Mouse (Mus musculus) embryonic facial prominence, embryonic 12.5 days (tissue): ENCODE results near the gene Pdpk1. TPM values are rescaled to one million over a fixed set of nuclear protein-coding genes. Genes with fewer than 3 reads are reported as not detected.

ENCODE experiments used
- ATAC-seq: fragments of 200-750 bp; cut with Nextera tagmentation; 2 replicates; pipeline ENCODE4 v1.8.0; 2017; ENCODE audit not compliant: insufficient number of reproducible peaks, insufficient read depth, low FRiP score, low TSS enrichment
- H3K27ac ChIP-seq: fragments of 300-500 bp; sonication (generic); 2 replicates; pipeline ENCODE4 v1.5.1; 2016; ENCODE audit warnings: mild to moderate bottlenecking
- H3K27me3 ChIP-seq: fragments of 300-500 bp; sonication (generic); 2 replicates; pipeline ENCODE4 v1.6.1; 2016; ENCODE audit warnings: mild to moderate bottlenecking, moderate library complexity
- H3K36me3 ChIP-seq: fragments of 300-500 bp; sonication (generic); 2 replicates; pipeline ENCODE4 v1.6.1; 2016; ENCODE audit warnings: mild to moderate bottlenecking
- H3K4me1 ChIP-seq: fragments of 300-500 bp; sonication (generic); 2 replicates; pipeline ENCODE4 v1.6.1; 2016
- H3K4me2 ChIP-seq: fragments of 300-500 bp; sonication (generic); replicated peaks from 2 replicates; pipeline ENCODE4 v1.6.1; 2016; ENCODE audit warnings: mild to moderate bottlenecking, moderate library complexity
- H3K4me3 ChIP-seq: fragments of 300-500 bp; sonication (generic); 2 replicates; pipeline ENCODE4 v1.5.1; 2016; ENCODE audit warnings: mild to moderate bottlenecking
- H3K9ac ChIP-seq: fragments of 300-500 bp; sonication (generic); 2 replicates; pipeline ENCODE4 v1.6.1; 2016; ENCODE audit warnings: mild to moderate bottlenecking, moderate library complexity
- H3K9me3 ChIP-seq: fragments of 300-500 bp; sonication (generic); 2 replicates; pipeline ENCODE4 v1.6.1; 2016; ENCODE audit warnings: mild to moderate bottlenecking, moderate library complexity
- WGBS: fragments of 180-500 bp; shearing (Covaris S2); methylation state at CpG from one replicate; pipeline ENCODE4 v1.1.7; 2016; 5-methylcytosine and 5-hydroxymethylcytosine counted together
- polyA plus RNA-seq: library from polyadenylated mRNA; unstranded; fragments of >200 nt; fragmentation: Nextera tagmentation; extraction: Ambion mirVana; gene quantifications from 2 replicates; pipeline ENCODE4 v1.2.1, GENCODE M21; 2016

Pdpk1 gene
- polyA plus RNA-seq, 1 experiment from 2014 or later = 37.6 TPM

DNA sequence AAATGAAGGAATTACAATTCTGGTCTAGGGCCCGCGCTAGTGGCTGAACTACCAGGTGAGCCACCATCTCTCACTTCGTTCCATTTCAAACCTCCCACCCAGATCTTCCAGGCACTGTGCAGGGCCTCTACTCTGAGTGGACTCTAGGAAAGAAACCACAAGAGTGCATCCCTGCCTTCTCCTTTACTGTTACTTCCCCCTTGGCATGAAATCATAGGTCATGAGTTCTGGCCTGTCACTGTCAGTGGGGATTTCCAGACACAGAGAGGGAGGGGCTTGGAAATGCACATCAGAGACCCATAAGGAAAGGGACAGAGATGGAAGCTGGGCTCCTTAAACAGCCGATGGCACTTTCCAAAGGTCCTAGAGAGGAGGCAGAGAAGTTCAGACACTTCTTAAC is 21.0 kb upstream of the Pdpk1 start:
- H3K4me2 ChIP-seq = no peak overlapping the region
- H3K27me3 ChIP-seq = no peaks in the 10 kb centered on the region
- peaks cover 15% of the 10 kb centered on the region for H3K4me1 ChIP-seq
- H3K4me3 ChIP-seq = no peak overlapping the region
- ATAC-seq = no peak
- WGBS = 82% methylated on average over 4 of the region's 4 CpGs
- H3K9me3 ChIP-seq = no peaks in the 10 kb centered on the region
- H3K9ac ChIP-seq = no peak overlapping the region
- H3K36me3 ChIP-seq = peaks cover 6% of the 10 kb centered on the region; the same call in 1 of the 2 replicates
- H3K27ac ChIP-seq = no peak overlapping the region

DNA sequence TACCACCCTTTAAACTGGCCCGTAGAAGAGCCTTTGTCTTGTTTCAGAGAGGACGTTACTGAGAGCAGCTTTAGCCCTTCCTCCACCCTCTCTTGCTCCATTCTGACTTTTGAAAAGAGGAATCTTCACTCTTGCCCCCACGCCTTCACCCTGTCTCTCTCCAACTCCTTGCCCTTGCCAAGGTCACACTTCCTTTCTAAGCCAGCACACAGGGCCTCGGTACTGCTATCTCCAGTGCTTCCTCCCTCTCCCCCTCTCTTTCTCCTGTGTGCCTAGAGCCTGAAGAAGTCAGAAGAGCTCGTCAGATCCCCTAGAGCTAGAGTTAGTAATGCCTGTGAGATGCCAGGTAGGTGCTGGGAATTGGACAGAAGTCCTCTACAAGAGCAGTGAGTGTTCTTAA is 20.0 kb upstream of the Pdpk1 start:
- Histone ChIP-seq H3K36me3 (peaks cover 10% of the 10 kb centered on the region; the same call in 1 of the 2 replicates), H3K4me1 (peaks cover 15% of the 10 kb centered on the region), H3K9ac (no peak overlapping the region), H3K27me3 (no peaks in the 10 kb centered on the region), H3K9me3 (no peaks in the 10 kb centered on the region), H3K4me3 (no peak overlapping the region), H3K27ac (peak overlapping the region; percentile 7; the same call in 1 of the 2 replicates), H3K4me2 (0 out of 2 replicates have a peak overlapping the region, but pooled peaks have one; percentile 83)
- ATAC-seq = no peak
- 77% methylated on average over 5 of the region's 5 CpGs for WGBS

GRCm38 (mm10) chr17:24170125-24170524 is 19.4 kb upstream of the Pdpk1 start:
- Histone ChIP-seq H3K27me3 (no peaks in the 10 kb centered on the region), H3K9me3 (no peaks in the 10 kb centered on the region), H3K9ac (peak overlapping the region; percentile 86; the same call in 1 of the 2 replicates), H3K27ac (peak overlapping the region; percentile 7; the same call in 1 of the 2 replicates), H3K4me3 (peak overlapping the region; percentile 91), H3K36me3 (peaks cover 15% of the 10 kb centered on the region), H3K4me1 (peaks cover 15% of the 10 kb centered on the region), H3K4me2 (peak overlapping the region; percentile 83)
- whole genome bisulfite sequencing = 74% methylated on average over 3 of the region's 3 CpGs
- no peak for ATAC-seq

GRCm38 (mm10) chr17:24169317-24170065 is 18.8 kb upstream of the Pdpk1 start, which contains the start of gene Atp6v0c:
TSS of gene Atp6v0c (minus strand) at chr17:24169702.
- Histone ChIP-seq H3K27ac (peak within 1 kb of the TSS; percentile 95), H3K9ac (peak within 1 kb of the TSS; percentile 86), H3K4me1 (peaks cover 15% of the 10 kb centered on the region), H3K36me3 (peaks cover 21% of the 10 kb centered on the region), H3K27me3 (no peaks in the 10 kb centered on the region), H3K9me3 (no peaks in the 10 kb centered on the region), H3K4me3 (peak within 1 kb of the TSS; percentile 91), H3K4me2 (peak within 1 kb of the TSS; percentile 83)
- WGBS = under 1% methylated on average over 57 of the region's 58 CpGs
- ATAC-seq = peak; percentile 82

DNA sequence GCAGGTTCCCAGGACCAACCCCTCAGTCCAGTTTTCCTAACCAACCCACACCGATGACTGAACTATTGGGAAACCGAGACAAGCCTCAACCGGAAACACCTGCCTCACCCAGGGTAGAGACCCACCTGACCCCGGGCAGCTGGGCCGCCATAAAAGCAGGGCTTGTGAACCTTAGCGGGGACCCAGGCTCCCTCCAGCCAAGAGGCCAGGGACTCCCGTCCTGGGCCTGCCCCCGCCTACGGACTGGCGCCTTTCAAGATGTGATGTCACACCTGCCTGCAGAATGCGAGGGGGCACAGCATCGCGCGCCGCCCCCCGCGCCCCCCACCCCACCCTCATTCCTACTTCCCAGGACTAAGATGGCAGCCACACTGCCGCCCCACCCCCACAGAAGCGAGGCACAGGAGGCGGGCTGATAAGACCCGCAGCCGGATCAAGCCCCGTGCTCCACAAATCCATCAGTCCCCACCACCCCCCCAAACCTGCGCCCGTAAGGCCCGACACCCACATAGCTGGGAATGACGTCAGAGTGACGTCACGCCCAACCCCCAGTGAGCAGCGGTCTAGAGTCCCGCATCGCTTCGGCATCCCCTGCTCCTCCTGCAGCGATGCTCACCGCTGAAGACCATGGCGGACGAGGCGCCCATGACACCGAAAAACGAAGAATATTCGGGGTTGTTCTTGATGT is 18.0 kb upstream of the Pdpk1 start:
- peak overlapping the region; percentile 86 for H3K9ac ChIP-seq
- H3K4me3 ChIP-seq = peak overlapping the region; percentile 91
- peak overlapping the region; percentile 83 for H3K4me2 ChIP-seq
- peaks cover 22% of the 10 kb centered on the region for H3K36me3 ChIP-seq
- H3K9me3 ChIP-seq = no peaks in the 10 kb centered on the region
- WGBS = under 1% methylated on average over 41 of the region's 41 CpGs
- peaks cover 15% of the 10 kb centered on the region for H3K4me1 ChIP-seq
- ATAC-seq = peak; percentile 57
- no peaks in the 10 kb centered on the region for H3K27me3 ChIP-seq
- peak overlapping the region; percentile 95 for H3K27ac ChIP-seq

DNA sequence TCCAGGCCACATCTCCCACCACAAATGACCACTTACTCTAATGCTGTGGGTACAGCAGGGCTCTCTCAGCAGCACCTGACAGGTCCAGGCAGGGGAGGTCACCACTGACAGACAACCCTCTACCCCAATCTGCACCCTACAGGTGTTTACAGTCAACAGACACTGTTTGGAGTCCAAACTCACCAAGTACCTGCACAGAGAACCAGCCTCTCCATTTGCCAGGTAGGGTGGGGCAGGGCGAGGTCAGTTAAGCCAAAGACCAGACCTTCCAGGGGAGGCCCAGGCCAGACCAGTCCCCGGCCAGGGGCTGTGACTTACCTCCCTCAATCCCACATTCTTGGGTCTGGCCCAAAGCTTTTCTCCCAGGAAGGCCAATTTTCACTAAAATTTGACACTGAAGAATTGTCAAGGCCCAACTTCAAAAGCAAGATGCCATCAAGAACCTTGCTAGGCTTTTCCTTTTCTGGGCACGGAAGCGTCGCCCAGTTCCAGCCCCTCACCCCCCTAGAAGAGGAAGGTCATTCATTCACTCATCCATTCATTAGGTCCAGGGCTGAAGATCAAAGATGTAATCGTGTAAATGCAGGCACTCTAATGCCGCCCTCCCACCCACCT is 17.3 kb upstream of the Pdpk1 start:
- Histone ChIP-seq H3K9ac (peak overlapping the region; percentile 86), H3K9me3 (no peaks in the 10 kb centered on the region), H3K4me2 (peak overlapping the region; percentile 83), H3K36me3 (peaks cover 22% of the 10 kb centered on the region), H3K27me3 (no peaks in the 10 kb centered on the region), H3K27ac (0 out of 2 replicates have a peak overlapping the region, but pooled peaks have one; percentile 95), H3K4me3 (peak overlapping the region; percentile 91), H3K4me1 (peaks cover 16% of the 10 kb centered on the region)
- no peak for ATAC-seq
- 61% methylated on average over 7 of the region's 7 CpGs for WGBS

- no peak overlapping the region for H3K27ac ChIP-seq
- H3K9me3 ChIP-seq = no peaks in the 10 kb centered on the region
- peaks cover 23% of the 10 kb centered on the region for H3K4me1 ChIP-seq
- no peak overlapping the region for H3K9ac ChIP-seq
- H3K36me3 ChIP-seq = peaks cover 22% of the 10 kb centered on the region
- no peak overlapping the region for H3K4me2 ChIP-seq
- ATAC-seq = no peak
- 86% methylated on average over 6 of the region's 6 CpGs for WGBS
- H3K4me3 ChIP-seq = no peak overlapping the region
- no peaks in the 10 kb centered on the region for H3K27me3 ChIP-seq
These were observed 16.4 kb upstream of the Pdpk1 start for GRCm38 (mm10) chr17:24167120-24167519.

DNA sequence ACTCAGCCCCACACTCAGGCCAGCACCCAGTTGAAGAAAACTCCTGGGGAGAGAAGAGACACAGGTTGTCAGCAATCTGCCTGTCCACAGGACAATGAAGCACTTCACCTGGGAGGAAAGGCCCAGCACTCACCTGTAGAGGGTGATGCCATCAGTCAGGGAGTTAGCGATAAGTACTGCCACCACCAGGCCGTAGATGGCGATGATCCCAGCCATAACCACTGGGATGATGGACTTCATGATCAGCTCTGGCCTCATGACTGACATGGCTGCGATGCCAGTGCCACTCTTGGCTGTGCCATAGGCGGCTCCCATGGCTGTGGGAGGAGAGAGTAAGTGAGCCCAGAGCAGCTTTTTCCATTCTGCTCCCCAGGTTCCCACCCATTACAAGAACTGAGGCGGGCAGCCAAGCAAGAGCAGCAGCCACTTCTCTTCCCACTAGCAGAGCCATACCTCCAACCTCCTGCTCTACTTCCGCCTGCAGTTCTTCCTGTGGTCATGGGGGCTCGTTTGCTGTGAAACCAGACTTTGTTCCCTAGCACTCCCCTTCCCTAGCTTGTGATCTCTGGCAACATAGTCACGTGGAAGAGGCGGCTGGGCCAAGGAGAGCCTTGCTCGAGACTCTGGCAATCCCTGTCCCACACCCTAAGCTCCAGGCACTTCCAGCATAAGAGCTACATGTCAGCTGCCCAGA is 14.0 kb upstream of the Pdpk1 start:
- 80% methylated on average over 11 of the region's 11 CpGs for WGBS

GRCm38 (mm10) chr17:24163176-24163962 is 12.6 kb upstream of the Pdpk1 start, which contains the start of gene Amdhd2:
TSS of gene Amdhd2 (minus strand) at chr17:24163766.
- Histone ChIP-seq H3K4me3 (peak within 1 kb of the TSS; percentile 82), H3K9me3 (no peaks in the 10 kb centered on the region), H3K27me3 (no peaks in the 10 kb centered on the region), H3K4me1 (peaks cover 18% of the 10 kb centered on the region), H3K4me2 (peak within 1 kb of the TSS; percentile 93), H3K27ac (peak within 1 kb of the TSS; percentile 82), H3K9ac (peak within 1 kb of the TSS; percentile 79), H3K36me3 (peaks cover 22% of the 10 kb centered on the region)
- WGBS = under 1% methylated on average over 47 of the region's 47 CpGs
- ATAC-seq = peak; percentile 91

More for the DNA sequence above, 14.0 kb upstream of the Pdpk1 start:
- ATAC-seq = no peak
- H3K9me3 ChIP-seq = no peaks in the 10 kb centered on the region
- H3K27ac ChIP-seq = no peak overlapping the region
- no peak overlapping the region for H3K4me3 ChIP-seq
- peaks cover 18% of the 10 kb centered on the region for H3K4me1 ChIP-seq
- H3K27me3 ChIP-seq = no peaks in the 10 kb centered on the region
- peak overlapping the region; percentile 4; the same call in 1 of the 2 replicates for H3K9ac ChIP-seq
- H3K4me2 ChIP-seq = no peak overlapping the region
- H3K36me3 ChIP-seq = peaks cover 22% of the 10 kb centered on the region

GRCm38 (mm10) chr17:24162584-24163175 is 12.0 kb upstream of the Pdpk1 start:
- WGBS = 27% methylated on average over 17 of the region's 17 CpGs
- Histone ChIP-seq H3K36me3 (peaks cover 28% of the 10 kb centered on the region), H3K4me2 (peak overlapping the region; percentile 93), H3K9me3 (no peaks in the 10 kb centered on the region), H3K27me3 (no peaks in the 10 kb centered on the region), H3K4me1 (peaks cover 12% of the 10 kb centered on the region), H3K9ac (peak overlapping the region; percentile 79), H3K27ac (peak overlapping the region; percentile 82; the same call in 1 of the 2 replicates), H3K4me3 (peak overlapping the region; percentile 82)
- ATAC-seq = 0 out of 2 replicates have a peak, but pooled peaks have one; percentile 2
